Mouse (Mus musculus): ENCODE measurements around the gene Ccm2l. TPM values are rescaled to one million over a fixed set of nuclear protein-coding genes. Genes with fewer than 3 reads are reported as not detected.

Ccm2l gene
- polyA plus RNA-seq (2014; fragmentation: Illumina TruSeq; extraction: RNeasy Lipid Tissue Mini Kit (QIAGEN cat#74804); ENCODE audit: low read depth, low replicate concordance), result 0.91 TPM

DNA sequence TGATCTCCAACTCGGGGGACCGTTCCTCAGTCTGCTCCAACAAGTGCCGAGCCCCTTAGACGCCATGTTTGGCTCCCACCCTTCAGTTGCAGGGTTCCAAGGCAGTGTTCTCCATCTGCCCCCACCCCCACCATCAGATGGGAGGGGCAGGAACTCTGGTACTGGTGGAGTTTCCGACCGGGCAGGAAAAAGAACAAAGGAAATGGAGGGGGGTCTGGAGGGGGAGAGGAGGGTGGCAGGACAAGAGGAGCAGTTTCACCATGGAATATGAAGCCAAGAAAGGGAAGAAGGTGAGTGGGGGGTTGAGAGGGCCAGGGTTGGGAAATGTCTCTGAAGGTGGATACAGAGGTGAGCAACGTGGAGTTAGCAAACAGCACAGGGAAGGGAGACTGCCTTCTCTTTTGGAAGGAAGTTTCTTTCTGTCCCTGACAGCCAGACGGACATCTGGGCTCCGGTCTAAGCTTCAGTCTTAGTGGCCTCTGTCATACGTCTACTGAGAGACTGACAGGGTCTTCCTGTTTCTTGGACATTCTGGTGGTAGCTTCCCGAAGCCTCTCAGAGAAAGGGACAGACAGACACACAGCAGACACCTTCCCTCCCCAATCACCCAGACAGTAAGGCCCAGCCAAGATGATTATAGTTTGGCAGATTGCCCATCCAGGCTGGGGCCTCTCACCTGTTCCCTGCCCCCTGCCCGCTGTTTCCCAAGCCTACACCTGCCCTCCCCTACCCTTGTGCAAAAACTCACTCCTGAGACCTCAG lies at the start of gene Ccm2l:
Gene Ccm2l, plus strand, starts transcription at position 209 of the 762 bp plus-strand sequence.

DNA sequence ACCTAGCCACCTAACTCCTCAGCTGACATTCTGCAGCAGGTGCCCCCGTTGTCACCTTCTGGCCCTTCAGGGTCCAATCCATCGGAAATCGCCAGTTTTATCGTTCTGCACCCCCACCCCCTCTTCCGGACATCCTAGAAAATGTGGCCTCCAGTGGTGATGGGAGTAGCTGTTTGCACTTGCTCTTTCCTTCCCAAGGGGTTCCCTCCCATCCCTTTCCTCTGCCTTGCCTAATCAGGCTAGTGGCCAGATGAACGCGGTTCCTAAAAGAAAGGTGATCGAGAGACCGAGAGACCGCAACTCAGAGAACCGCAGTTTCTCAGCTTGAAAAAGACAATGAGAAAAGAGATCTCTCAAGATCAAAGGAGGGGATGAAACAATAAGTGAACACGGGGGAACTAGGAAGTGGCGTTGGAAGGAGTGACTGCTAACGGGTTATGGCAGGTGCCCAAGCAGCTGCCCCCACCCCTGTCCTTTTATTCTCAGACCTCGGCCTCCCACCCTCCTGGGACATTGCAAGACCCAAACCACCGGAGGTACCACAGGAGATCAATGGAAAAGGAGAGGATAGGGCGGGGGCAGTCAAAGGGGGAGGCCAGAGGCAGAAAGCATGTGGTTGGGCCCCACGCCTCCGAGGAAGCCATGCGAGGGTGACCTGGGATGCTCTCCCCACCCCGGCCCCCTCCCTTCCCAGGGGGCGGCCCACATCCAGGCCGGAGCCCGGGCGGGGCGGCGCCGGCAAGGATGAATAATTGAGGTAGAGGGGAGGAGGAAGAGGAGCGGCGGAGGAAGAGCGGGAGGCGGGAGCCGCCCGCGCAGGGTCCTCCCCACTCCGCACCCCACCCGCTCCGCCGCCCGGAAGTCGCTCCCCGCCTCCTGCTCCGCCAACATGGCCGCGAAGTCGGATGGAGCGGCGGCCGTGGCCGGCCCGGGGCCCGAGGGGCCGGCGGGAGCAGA lies 34.4 kb upstream of the Ccm2l start, which contains the start of gene Xkr7:
Gene Xkr7, plus strand, starts transcription at position 727 of the 957 bp plus-strand sequence.

GRCm38 (mm10) chr2:153108313-153109264 lies 42.8 kb downstream of the Ccm2l start, which contains the start of gene Hck:
Gene Hck (plus strand): TSS chr2:153108468.

Other genes with a start within 250 kb of the Ccm2l start
- 19.0 TPM for gene Bcl2l1, start 234.2 kb upstream of the Ccm2l start, polyA plus RNA-seq (2014; fragmentation: Illumina TruSeq; extraction: RNeasy Lipid Tissue Mini Kit (QIAGEN cat#74804); ENCODE audit: low read depth, low replicate concordance)
- 13.4 TPM for gene Tpx2, start 218.0 kb upstream of the Ccm2l start, polyA plus RNA-seq (2014; fragmentation: Illumina TruSeq; extraction: RNeasy Lipid Tissue Mini Kit (QIAGEN cat#74804); ENCODE audit: low read depth, low replicate concordance)
- not detected for gene Mylk2, start 154.6 kb upstream of the Ccm2l start, polyA plus RNA-seq (2014; fragmentation: Illumina TruSeq; extraction: RNeasy Lipid Tissue Mini Kit (QIAGEN cat#74804); ENCODE audit: low read depth, low replicate concordance)
- gene Foxs1, start 132.7 kb upstream of the Ccm2l start, polyA plus RNA-seq (2014; fragmentation: Illumina TruSeq; extraction: RNeasy Lipid Tissue Mini Kit (QIAGEN cat#74804); ENCODE audit: low read depth, low replicate concordance), result not detected
- gene Dusp15, start 114.3 kb upstream of the Ccm2l start, polyA plus RNA-seq (2014; fragmentation: Illumina TruSeq; extraction: RNeasy Lipid Tissue Mini Kit (QIAGEN cat#74804); ENCODE audit: low read depth, low replicate concordance), result not detected
- not detected for gene Ttll9, start 103.5 kb upstream of the Ccm2l start, polyA plus RNA-seq (2014; fragmentation: Illumina TruSeq; extraction: RNeasy Lipid Tissue Mini Kit (QIAGEN cat#74804); ENCODE audit: low read depth, low replicate concordance)
- 38.5 TPM for gene Pdrg1, start 50.5 kb upstream of the Ccm2l start, polyA plus RNA-seq (2014; fragmentation: Illumina TruSeq; extraction: RNeasy Lipid Tissue Mini Kit (QIAGEN cat#74804); ENCODE audit: low read depth, low replicate concordance)
- gene Xkr7, start 34.1 kb upstream of the Ccm2l start, polyA plus RNA-seq (2014; fragmentation: Illumina TruSeq; extraction: RNeasy Lipid Tissue Mini Kit (QIAGEN cat#74804); ENCODE audit: low read depth, low replicate concordance), result not detected
- 0.41 TPM for gene Hck, start 42.5 kb downstream of the Ccm2l start, polyA plus RNA-seq (2014; fragmentation: Illumina TruSeq; extraction: RNeasy Lipid Tissue Mini Kit (QIAGEN cat#74804); ENCODE audit: low read depth, low replicate concordance)
- 75.4 TPM for gene Tm9sf4, start 95.3 kb downstream of the Ccm2l start, polyA plus RNA-seq (2014; fragmentation: Illumina TruSeq; extraction: RNeasy Lipid Tissue Mini Kit (QIAGEN cat#74804); ENCODE audit: low read depth, low replicate concordance)
- gene Tspyl3, start 159.5 kb downstream of the Ccm2l start, polyA plus RNA-seq (2014; fragmentation: Illumina TruSeq; extraction: RNeasy Lipid Tissue Mini Kit (QIAGEN cat#74804); ENCODE audit: low read depth, low replicate concordance), result 1.6 TPM
- gene Plagl2, start 175.5 kb downstream of the Ccm2l start, polyA plus RNA-seq (2014; fragmentation: Illumina TruSeq; extraction: RNeasy Lipid Tissue Mini Kit (QIAGEN cat#74804); ENCODE audit: low read depth, low replicate concordance), result 25.4 TPM
- gene Pofut1, start 175.6 kb downstream of the Ccm2l start, polyA plus RNA-seq (2014; fragmentation: Illumina TruSeq; extraction: RNeasy Lipid Tissue Mini Kit (QIAGEN cat#74804); ENCODE audit: low read depth, low replicate concordance), result 20.4 TPM
- 24.2 TPM for gene Kif3b, start 225.5 kb downstream of the Ccm2l start, polyA plus RNA-seq (2014; fragmentation: Illumina TruSeq; extraction: RNeasy Lipid Tissue Mini Kit (QIAGEN cat#74804); ENCODE audit: low read depth, low replicate concordance)